Mouse (Mus musculus) stomach, embryonic 14.5 days (tissue): ENCODE results near the gene Gas1. TPM values are rescaled to one million over a fixed set of nuclear protein-coding genes. Genes with fewer than 3 reads are reported as not detected.

ENCODE experiments used
- ATAC-seq: fragments of 200-750 bp; cut with Nextera tagmentation; 2 replicates; pipeline ENCODE4 v1.8.0; 2017; ENCODE audit warnings: low read depth, moderate TSS enrichment; ENCODE audit not compliant: insufficient number of reproducible peaks, insufficient read depth, low FRiP score
- H3K27ac ChIP-seq: fragments of 300-500 bp; sonication (generic); 2 replicates; pipeline ENCODE4 v1.5.1; 2014; ENCODE audit warnings: mild to moderate bottlenecking, low read length, moderate library complexity, mixed read lengths
- H3K27me3 ChIP-seq: fragments of 300-500 bp; sonication (generic); 2 replicates; pipeline ENCODE4 v1.6.1; 2014; ENCODE audit warnings: low read length, control low read depth, mixed read lengths; ENCODE audit not compliant: control insufficient read depth, insufficient read depth
- H3K36me3 ChIP-seq: fragments of 300-500 bp; sonication (generic); 2 replicates; pipeline ENCODE4 v1.6.1; 2014; ENCODE audit warnings: mild to moderate bottlenecking, control low read depth, low read length, moderate library complexity, mixed read lengths; ENCODE audit not compliant: control insufficient read depth, insufficient read depth
- H3K4me1 ChIP-seq: fragments of 300-500 bp; sonication (generic); 2 replicates; pipeline ENCODE4 v1.6.1; 2014; ENCODE audit warnings: low read length, control low read depth, mixed read lengths; ENCODE audit not compliant: control insufficient read depth, insufficient read depth
- H3K4me2 ChIP-seq: fragments of 300-500 bp; sonication (generic); replicated peaks from 2 replicates; pipeline ENCODE4 v1.6.1; 2014; ENCODE audit warnings: low read depth, low read length, control low read depth
- H3K4me3 ChIP-seq: fragments of 300-500 bp; sonication (generic); 2 replicates; pipeline ENCODE4 v1.5.1; 2014; ENCODE audit warnings: low read depth, low read length, control low read depth
- H3K9ac ChIP-seq: fragments of 300-500 bp; sonication (generic); replicated peaks from 2 replicates; pipeline ENCODE4 v1.6.1; 2014; ENCODE audit warnings: low read depth, mild to moderate bottlenecking, control low read depth, low read length, moderate library complexity, mixed read lengths
- H3K9me3 ChIP-seq: fragments of 300-500 bp; sonication (generic); 2 replicates; pipeline ENCODE4 v1.6.1; 2016; ENCODE audit warnings: low read depth, low read length, control low read depth; ENCODE audit not compliant: control insufficient read depth
- WGBS: fragments of 180-500 bp; shearing (Covaris S2); extraction: QIAGEN DNeasy Blood & Tissue Kit; methylation state at CpG from one replicate; pipeline ENCODE4 v1.1.7; 2014; 5-methylcytosine and 5-hydroxymethylcytosine counted together
- polyA plus RNA-seq: library from polyadenylated mRNA; unstranded; fragments of >200 nt; fragmentation: Nextera tagmentation; extraction: Ambion mirVana; gene quantifications from 2 replicates; pipeline ENCODE4 v1.2.1, GENCODE M21; 2014

Gas1 gene
- polyA plus RNA-seq, 1 experiment from 2014 or later, result 82.3 TPM

DNA sequence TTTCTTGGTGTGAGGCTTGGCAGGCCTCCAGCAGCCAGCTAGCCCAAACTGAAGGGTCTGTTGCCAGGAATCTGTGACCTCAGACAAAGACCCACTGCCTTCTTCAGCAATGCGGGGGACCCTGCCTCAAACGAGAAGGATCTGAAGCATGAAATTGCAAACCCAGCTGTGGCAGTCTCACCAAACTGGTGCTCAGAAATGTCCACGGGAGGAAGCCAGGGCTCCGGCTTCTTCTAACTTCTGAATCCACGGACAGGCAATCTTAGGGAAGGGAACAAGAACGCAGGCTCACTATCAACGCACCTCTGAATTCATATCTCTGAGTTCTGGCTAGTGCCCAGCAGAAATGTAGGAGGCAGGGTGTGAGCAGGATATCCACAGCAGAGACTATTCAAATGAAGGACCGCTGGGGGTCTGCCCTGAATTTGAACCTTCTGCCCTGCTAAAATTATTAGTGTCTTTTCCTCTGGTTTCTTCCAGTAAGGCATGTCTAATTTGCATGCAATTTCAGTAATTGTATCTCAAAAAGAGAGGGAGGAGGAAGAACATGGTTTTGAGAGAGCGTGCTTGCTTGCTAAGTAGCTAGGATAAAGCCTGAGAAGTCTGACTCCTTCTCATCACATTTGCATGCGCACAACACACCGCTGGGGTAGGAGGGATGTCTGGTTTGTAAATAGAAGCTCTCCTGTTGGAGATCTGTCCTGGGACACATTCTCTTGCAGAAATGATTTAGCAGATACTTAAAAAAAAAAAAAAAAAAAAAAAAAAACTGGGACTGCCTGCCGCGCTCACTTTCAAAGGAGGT is 51.5 kb downstream of the Gas1 start:
- no peak overlapping the region for H3K4me2 ChIP-seq
- no peaks in the 10 kb centered on the region for H3K36me3 ChIP-seq
- no peak overlapping the region for H3K4me3 ChIP-seq
- H3K27ac ChIP-seq, result no peak overlapping the region
- H3K27me3 ChIP-seq, result no peaks in the 10 kb centered on the region
- WGBS, result 46% methylated on average over 13 of the region's 13 CpGs
- no peaks in the 10 kb centered on the region for H3K4me1 ChIP-seq
- no peak overlapping the region for H3K9ac ChIP-seq
- H3K9me3 ChIP-seq, result no peaks in the 10 kb centered on the region
- no peak for ATAC-seq

DNA sequence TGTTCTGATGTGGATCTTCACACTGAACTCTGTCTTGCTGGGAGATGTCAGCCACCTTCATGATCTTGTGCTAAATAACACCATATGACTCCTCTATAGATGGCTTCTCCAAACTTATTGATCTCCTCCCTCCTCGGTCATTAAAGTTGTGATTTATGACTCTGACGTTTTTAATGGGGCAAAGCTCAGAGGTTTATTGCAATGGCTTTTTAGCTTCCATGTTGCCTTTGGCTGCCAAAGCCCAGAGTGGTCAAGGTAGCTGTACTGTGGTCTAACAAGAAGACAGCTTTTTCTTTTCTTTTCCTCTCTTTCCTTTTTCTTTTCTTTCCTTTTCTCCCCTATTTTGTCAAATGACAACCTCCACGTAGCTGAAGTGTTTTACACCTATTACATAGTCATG is 52.1 kb downstream of the Gas1 start:
- Histone ChIP-seq H3K4me3 (no peak overlapping the region), H3K27me3 (no peaks in the 10 kb centered on the region), H3K9me3 (no peaks in the 10 kb centered on the region), H3K36me3 (no peaks in the 10 kb centered on the region), H3K4me1 (no peaks in the 10 kb centered on the region), H3K9ac (no peak overlapping the region), H3K27ac (no peak overlapping the region), H3K4me2 (no peak overlapping the region)
- ATAC-seq, result no peak
- WGBS, result 42% methylated on average over 3 of the region's 3 CpGs

DNA sequence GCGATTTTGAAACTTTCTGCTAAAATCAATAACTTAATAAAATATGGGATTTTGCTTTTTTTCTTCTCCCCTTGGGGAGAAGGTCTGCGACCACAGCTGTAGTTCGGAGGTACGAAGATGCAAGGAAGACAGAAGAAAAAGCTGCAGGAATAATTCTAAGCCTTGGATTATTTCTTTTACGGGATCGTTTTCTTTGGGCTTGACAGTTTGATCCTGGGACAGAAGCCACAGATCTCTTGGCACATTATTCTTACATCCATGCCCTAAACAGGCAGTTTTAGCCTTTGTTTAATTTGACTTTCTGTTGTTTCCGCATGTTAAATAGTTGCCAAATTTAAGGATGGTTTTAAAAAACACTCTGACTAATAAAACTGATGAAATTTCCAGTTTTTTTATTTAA is 52.7 kb downstream of the Gas1 start:
- H3K27me3 ChIP-seq, result no peaks in the 10 kb centered on the region
- ATAC-seq, result no peak
- H3K4me1 ChIP-seq, result no peaks in the 10 kb centered on the region
- no peak overlapping the region for H3K4me2 ChIP-seq
- no peak overlapping the region for H3K4me3 ChIP-seq
- H3K9me3 ChIP-seq, result no peaks in the 10 kb centered on the region
- H3K9ac ChIP-seq, result no peak overlapping the region
- no peak overlapping the region for H3K27ac ChIP-seq
- 51% methylated on average over 7 of the region's 7 CpGs for WGBS
- H3K36me3 ChIP-seq, result no peaks in the 10 kb centered on the region
